Mouse (Mus musculus) mouse trophoblast stem cell (cell line): ENCODE measurements around the gene Sepsecs.

Source experiments
- in situ Hi-C, 2 experiments: fragments of 300-500 bp; cut with MseI, MboI; formaldehyde crosslinking; loops; 2 replicates in 1 of 2; 3 replicates in 1 of 2; pipeline ENCODE4 v1.15.1; 2025

Sepsecs gene

GRCm38 (mm10) chr5:52643947-52644840, 25.3 kb downstream of the Sepsecs start:
- in situ Hi-C loops = no loop called here

DNA sequence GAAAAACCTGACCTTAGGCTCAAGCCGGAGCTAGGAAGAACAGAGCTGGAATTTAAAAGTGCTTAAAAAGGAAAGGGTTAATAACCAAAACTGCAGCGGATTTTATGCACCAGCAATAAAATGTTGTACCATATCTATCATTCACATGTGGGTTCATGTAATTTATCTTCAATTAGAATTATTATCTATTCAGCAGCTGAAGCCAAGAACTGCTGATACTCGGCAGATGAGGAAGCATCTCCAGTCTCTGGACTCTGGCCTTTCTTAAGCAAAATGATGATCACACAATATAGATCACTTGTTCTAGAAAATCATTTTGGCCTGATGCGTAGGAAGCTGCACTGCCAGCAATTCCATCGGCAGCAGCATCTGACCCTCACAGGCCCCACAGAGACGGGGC, 27.8 kb downstream of the Sepsecs start:
- in situ Hi-C loops = no loop called here

DNA sequence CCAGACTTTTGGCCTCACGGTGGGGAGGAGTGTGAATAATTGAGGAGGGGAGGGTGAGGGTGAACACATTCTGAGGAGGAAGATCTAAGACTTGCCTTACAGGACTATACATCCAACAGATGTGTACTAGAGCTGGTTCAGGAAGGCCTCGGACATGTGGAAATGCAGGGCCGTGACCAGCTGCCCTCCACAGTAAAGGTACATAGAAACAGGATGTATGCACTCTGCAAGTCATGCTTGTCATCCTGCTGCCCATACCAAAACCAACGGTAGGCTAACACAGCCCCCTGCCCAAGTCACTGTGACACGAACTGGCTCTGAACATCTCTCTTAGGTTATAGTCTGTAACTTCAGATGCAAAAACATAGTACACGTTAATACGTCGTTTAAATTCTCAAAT, 30.6 kb downstream of the Sepsecs start:
- in situ Hi-C loops = no loop called here

GRCm38 (mm10) chr5:52638006-52638405, 31.5 kb downstream of the Sepsecs start:
- in situ Hi-C loops = no loop called here

- in situ Hi-C loops = no loop called here
Observed at GRCm38 (mm10) chr5:52636923-52637322, 32.6 kb downstream of the Sepsecs start.

DNA sequence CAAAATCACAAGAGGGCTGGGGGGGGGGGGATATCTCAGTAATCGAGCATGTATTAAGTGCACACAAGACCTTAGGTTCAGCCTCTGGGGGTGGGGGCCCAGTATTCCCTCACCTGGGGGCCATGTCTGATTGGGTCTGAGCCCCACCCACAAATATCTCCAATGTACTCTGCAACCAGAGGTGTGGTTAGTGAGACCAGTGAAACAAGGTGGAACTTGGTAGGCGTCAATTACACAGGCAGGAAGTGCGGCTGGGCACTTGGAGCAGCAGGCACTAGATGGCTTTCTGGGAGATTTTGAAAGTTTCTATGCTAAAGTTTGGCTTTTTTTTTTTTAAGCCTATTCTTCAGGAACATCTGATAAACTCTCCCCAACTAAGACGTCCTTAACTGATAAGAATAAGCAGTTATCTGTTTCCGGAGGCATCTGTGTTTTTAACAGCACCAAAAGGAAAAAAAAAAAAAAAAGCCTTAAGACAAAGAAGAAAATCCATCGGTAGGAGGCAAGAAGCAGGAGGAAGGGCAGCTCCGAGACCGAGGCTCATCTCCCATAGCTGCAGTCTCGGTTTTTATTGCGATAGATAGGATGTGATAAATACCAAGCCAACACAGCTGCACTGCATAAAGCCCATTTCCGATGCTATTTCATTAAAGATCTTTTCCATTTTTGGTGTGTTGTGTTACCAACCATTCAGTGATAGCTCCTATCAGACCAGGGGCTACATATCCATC, 33.3 kb downstream of the Sepsecs start:
- in situ Hi-C loops = no loop called here

DNA sequence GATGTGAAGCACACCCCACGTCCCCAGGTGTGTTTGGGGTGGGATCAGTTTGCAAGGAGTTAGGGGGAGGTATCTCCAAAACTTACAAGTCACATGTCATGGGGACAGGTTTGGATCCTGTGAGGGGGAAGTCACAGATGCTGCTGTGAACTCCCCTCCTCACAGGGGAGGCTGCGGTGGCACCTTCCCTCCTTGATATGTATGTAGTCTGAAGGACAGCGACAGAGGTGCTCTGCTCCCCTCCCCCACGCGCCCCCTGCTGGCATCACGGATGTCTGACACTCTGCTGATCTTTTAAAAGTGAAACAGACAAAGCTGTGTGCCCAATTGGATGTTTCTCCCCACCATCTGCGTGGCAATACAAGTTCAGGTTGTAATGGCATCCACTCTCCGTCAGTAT, 35.5 kb downstream of the Sepsecs start:
- in situ Hi-C loops = no loop called here

GRCm38 (mm10) chr5:52630541-52630940, 39.0 kb downstream of the Sepsecs start:
- in situ Hi-C loops = no loop called here

DNA sequence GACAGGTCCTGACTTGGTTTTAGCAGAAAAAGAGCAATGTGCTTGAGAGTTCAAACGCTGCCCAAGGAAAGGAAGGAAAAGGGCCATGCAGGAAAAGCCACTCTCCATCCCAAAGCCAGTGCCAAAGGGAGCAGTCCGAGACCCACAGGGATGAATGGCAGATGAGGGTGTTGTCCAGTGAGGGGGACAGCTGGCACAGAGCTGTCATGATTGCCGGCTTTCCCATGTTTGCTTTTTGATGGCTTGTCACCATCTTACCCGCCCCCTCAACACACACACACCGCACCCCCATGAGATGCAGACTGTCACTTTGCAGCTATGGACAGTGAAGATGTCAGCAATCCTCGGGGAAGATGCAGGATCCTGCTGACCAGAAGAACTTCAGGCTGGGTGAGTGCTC, 40.3 kb downstream of the Sepsecs start:
- in situ Hi-C loops = no loop called here

GRCm38 (mm10) chr5:52628783-52629182, 40.7 kb downstream of the Sepsecs start:
- in situ Hi-C loops = no loop called here

GRCm38 (mm10) chr5:52627713-52628112, 41.8 kb downstream of the Sepsecs start:
- in situ Hi-C loops = no loop called here

- in situ Hi-C loops = no loop called here
Observed at GRCm38 (mm10) chr5:52626092-52626491, 43.4 kb downstream of the Sepsecs start.

GRCm38 (mm10) chr5:52624956-52625355, 44.6 kb downstream of the Sepsecs start:
- in situ Hi-C loops = no loop called here

GRCm38 (mm10) chr5:52623099-52623498, 46.4 kb downstream of the Sepsecs start:
- in situ Hi-C loops = no loop called here

DNA sequence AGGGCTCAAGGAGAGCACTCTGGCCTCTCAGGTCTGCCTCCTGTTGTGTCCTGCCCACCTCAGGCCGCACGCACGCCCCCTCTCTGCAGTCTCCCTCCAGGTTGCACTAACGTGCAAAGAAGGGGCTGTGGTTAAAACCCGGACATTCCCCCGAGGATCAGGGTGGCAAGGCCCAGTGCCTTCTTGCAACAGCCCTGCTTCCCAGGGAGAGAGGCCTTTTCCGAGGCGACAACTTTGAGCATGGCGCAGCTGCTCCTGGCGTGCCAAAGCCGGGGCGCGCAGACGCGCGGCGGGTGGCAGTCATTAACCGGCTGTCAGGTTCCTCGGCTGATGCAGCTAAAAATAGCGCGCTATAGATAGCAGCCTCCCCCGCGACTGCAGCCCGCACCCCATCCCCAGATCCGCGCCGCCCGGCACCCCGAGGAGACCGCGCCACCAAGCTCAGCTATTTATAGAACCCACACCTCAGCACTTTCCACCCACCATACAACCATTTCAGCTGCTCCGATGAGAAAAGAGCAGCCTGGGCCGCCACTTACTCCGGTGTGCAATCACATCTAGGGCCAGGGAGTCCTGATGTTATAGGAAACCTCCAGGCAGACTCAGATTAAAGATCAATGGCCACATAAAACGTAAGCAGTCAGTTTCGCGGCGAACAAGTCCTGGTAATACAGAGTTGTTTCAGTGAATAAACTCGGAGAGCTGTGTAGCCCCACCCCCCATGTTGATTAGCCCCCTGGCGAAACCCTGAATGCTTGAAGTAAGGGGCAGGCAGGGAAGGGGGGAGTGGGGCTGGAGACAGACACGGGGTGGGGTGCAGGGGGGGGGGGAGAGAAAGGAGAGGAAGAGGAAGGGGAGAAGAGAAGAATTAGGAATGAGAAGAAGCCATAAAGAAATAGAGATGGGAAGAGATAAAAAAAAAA, 50.9 kb downstream of the Sepsecs start:
- in situ Hi-C loops = no loop called here

DNA sequence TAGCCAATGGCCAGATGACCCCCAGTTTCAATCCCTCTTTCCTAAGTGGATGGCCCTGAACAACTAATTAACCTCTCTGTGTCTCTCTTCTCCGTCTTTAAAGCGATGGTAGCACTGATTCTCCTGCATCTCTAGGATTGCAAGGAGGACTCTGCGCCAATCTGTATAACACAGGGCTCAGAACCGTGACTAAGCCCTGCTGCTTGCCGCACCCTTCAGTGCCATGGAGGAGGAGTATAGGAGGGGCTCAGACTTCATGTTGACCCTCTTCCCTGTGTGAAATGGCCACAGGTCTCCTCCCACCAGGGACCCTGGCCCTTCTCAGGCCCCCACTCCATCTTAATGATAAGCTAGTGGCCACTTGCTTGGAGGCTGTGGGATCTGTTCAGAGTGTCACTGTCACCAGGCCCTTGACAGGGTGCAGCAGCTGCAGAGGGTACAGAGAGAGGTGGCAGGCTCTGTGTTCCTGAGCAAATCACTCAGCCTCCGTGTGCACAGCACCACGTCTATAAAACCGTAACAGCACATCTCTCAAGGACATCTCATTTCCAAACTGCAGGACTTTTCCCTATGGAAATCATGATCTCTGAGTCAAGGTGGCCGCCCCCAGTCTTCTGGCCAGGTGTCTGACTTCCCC, 51.7 kb downstream of the Sepsecs start:
- in situ Hi-C loops = no loop called here

- in situ Hi-C loops = no loop called here
Observed at GRCm38 (mm10) chr5:52616549-52616948, 53.0 kb downstream of the Sepsecs start.

DNA sequence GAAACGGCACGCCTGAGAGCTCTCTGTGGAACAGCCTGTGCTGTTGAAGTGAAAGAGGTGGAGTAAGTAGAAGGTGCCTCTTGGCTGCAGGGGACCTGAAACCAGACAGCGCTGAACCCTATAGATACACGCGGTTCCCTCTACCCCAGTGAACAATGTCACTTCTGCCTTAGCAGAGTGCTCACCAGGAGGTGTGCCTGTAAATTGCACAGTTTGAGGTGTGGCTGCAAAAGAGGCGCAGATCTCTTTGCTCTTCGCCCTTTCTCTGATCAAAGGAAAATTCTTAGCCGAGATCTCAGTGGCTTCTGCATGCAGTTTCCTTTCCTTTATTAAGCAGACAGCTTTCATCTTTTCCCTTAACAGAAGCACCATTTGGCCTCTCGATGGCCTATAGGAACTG, 54.1 kb downstream of the Sepsecs start:
- in situ Hi-C loops = no loop called here

GRCm38 (mm10) chr5:52614686-52615085, 54.8 kb downstream of the Sepsecs start:
- in situ Hi-C loops = no loop called here

DNA sequence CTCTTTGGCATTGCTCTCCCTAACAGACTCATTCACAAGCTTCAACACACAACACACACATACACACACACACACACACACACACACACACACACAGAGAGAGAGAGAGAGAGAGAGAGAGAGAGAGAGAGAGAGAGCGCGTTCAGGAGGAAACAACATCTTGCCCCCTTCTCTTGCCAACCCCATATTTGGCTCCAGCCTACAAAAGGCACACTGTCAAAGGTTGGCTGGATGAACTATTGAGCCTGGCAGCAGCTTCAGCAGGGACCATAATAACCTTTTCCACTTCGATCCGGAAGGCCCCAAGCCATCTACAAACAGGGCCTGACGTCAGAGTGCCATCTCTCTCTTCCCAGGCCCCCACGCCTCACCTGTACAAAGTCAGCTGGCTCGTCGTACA, 56.7 kb downstream of the Sepsecs start:
- in situ Hi-C loops = no loop called here

GRCm38 (mm10) chr5:52611315-52611895, 58.1 kb downstream of the Sepsecs start:
- in situ Hi-C loops = no loop called here
